Mouse (Mus musculus): ENCODE measurements at regions not wholly inside any gene's neighbourhood (a gene's known extent, or its start where the extent isn't known, plus 50 kb on each side); places are given as distances from the start of the nearest gene placed in this dataset.

DNA sequence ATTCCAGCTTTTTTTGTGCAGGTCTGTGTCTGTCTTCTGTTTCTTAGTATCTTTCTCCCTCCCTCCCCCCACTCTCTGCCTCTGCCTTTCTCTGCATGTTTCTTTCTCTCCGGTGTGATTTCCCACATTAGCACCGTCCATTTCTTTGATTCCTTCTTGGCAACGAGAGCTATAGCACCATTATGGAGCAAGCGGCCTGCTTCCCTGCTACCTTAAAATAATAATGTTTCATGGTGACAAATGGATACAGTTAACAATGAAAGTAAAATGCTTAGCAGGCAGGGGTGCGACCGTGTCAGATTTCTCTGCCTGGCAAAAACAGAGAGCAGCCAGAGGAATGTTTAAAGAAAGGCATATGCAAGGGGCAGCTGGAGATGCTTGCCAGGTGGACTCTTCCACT, 273.1 kb downstream of the Fzd1 start:
- Histone ChIP-seq H3K9ac (replicated peaks; ENCODE audit: low read depth, low read length) (no peak overlapping the region), H3K27ac (ENCODE audit: low read length) (no peak overlapping the region; the same call in 1 of the 2 replicates), H3K4me3 (ENCODE audit: low read depth, low read length) (no peak overlapping the region), H3K36me3 (ENCODE audit: control insufficient read depth, insufficient read depth, low read length) (no peaks in the 10 kb centered on the region), H3K4me2 (replicated peaks; ENCODE audit: low read depth, low read length) (no peak overlapping the region), H3K4me1 (ENCODE audit: control insufficient read depth, insufficient read depth, low read length) (peaks cover 6% of the 10 kb centered on the region; the same call in 1 of the 2 replicates), H3K9me3 (ENCODE audit: control insufficient read depth, low read depth, low read length) (no peaks in the 10 kb centered on the region), H3K27me3 (ENCODE audit: control insufficient read depth, insufficient read depth, low read length) (no peaks in the 10 kb centered on the region)
- ATAC-seq (ENCODE audit: insufficient number of reproducible peaks, insufficient read depth, low FRiP score, low read depth) = peak; percentile 40; the same call in 1 of the 2 replicates
- WGBS = 16% methylated on average over 6 of the region's 6 CpGs

DNA sequence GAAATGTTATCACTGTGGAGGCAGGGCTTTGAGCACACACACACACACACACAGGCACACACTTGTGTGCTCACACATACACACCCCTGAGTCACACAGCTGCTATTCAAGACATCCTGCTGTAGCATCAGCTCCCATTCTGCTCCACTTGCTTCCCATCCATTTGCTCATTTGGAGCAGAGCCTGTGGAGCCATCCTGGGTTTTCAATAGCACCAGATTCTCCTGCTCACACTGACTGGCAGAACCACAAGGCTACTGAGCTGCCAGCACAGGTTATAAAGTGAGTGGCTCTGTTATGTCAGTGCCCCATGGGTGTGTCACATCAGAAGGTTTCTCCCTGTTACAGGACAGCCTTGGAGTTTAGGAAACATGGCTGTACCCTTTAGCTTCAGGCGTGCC, 273.7 kb downstream of the Fzd1 start:
- no peaks in the 10 kb centered on the region for H3K36me3 ChIP-seq (ENCODE audit: control insufficient read depth, insufficient read depth, low read length)
- peak overlapping the region; percentile 55; the same call in 1 of the 2 replicates for H3K27ac ChIP-seq (ENCODE audit: low read length)
- no peaks in the 10 kb centered on the region for H3K9me3 ChIP-seq (ENCODE audit: control insufficient read depth, low read depth, low read length)
- peaks cover 6% of the 10 kb centered on the region; the same call in 1 of the 2 replicates for H3K4me1 ChIP-seq (ENCODE audit: control insufficient read depth, insufficient read depth, low read length)
- H3K27me3 ChIP-seq (ENCODE audit: control insufficient read depth, insufficient read depth, low read length) = no peaks in the 10 kb centered on the region
- H3K4me2 ChIP-seq (replicated peaks; ENCODE audit: low read depth, low read length) = no peak overlapping the region
- WGBS = 68% methylated on average over 1 of the region's 1 CpGs
- no peak for ATAC-seq (ENCODE audit: insufficient number of reproducible peaks, insufficient read depth, low FRiP score, low read depth)
- no peak overlapping the region for H3K4me3 ChIP-seq (ENCODE audit: low read depth, low read length)
- no peak overlapping the region for H3K9ac ChIP-seq (replicated peaks; ENCODE audit: low read depth, low read length)

DNA sequence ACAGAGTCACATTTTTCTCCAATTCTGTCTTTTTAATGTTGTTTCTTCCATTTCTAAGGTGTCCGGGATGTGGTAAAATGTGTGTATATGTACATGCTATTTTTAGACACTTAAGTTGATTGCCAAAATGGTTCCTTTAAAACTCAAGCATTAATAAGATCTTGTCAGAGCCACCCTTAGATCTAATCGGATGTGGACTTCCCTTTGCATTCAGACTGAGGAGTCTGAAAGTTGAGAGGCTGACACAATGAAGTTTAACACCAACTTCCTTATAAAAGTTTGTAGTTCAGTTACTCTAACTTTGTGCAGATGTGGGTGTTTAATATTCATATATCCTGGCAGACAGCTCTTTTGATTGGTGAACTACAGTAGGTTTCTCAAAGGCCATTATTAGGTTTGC, 282.1 kb downstream of the Mterf1b start:
- Histone ChIP-seq H3K4me2 (replicated peaks; ENCODE audit: low read depth, low read length) (no peak overlapping the region), H3K9me3 (ENCODE audit: control insufficient read depth, low read depth, low read length) (no peaks in the 10 kb centered on the region), H3K36me3 (ENCODE audit: control insufficient read depth, insufficient read depth, low read length) (no peaks in the 10 kb centered on the region), H3K27me3 (ENCODE audit: control insufficient read depth, insufficient read depth, low read length) (no peaks in the 10 kb centered on the region), H3K4me3 (ENCODE audit: low read depth, low read length) (no peak overlapping the region), H3K9ac (replicated peaks; ENCODE audit: low read depth, low read length) (no peak overlapping the region), H3K27ac (ENCODE audit: low read length) (no peak overlapping the region), H3K4me1 (ENCODE audit: control insufficient read depth, insufficient read depth, low read length) (no peaks in the 10 kb centered on the region)
- WGBS = 74% methylated on average over 2 of the region's 2 CpGs
- no peak for ATAC-seq (ENCODE audit: insufficient number of reproducible peaks, insufficient read depth, low FRiP score, low read depth)

All from stomach, embryonic 14.5 days (tissue).